In genomic region chr13:59892340-59892739, GRCm38 (mm10) we compare ENCODE assay signal across 14 mouse cellular contexts.
DNase-seq lines count a peak whose midpoint lies in the region; ATAC-seq and TF ChIP-seq lines count a peak whose summit lies in the region.
"Had no signal": no experiment of that assay in that cellular context is flagged by ENCODE, and none has a peak within 500 bp of the region (broad histone marks: within the 10 kb centered on the region; RNA-seq: fewer than 3 reads in every experiment).

No protein-coding gene starts in this region.

- H3K4me3 ChIP-seq in liver, embryonic 11.5 days (ENCODE audit: low read depth, low read length): no peak overlapping the region
- no peak overlapping the region for H3K4me3 ChIP-seq in liver, postnatal 0 days (ENCODE audit: low read depth, low read length)
- H3K4me3 ChIP-seq in intestine, postnatal 0 days (ENCODE audit: low read depth, low read length): no peak overlapping the region
- H3K4me3 ChIP-seq in neural tube, embryonic 12.5 days: no peak overlapping the region
- H3K4me3 ChIP-seq: embryonic facial prominence, embryonic 13.5 days had no signal

- no peaks in the 10 kb centered on the region for H3K36me3 ChIP-seq in liver, embryonic 11.5 days (ENCODE audit: control insufficient read depth, insufficient read depth, low read length)
- no peaks in the 10 kb centered on the region for H3K36me3 ChIP-seq in liver, postnatal 0 days (replicated peaks; ENCODE audit: insufficient read depth, low read length)
- no peaks in the 10 kb centered on the region for H3K36me3 ChIP-seq in intestine, postnatal 0 days (ENCODE audit: control insufficient read depth, insufficient read depth)
- H3K36me3 ChIP-seq in neural tube, embryonic 12.5 days: no peaks in the 10 kb centered on the region
- H3K36me3 ChIP-seq: embryonic facial prominence, embryonic 13.5 days had no signal

- no peak for ATAC-seq in liver, embryonic 11.5 days (replicated peaks; ENCODE audit: low FRiP score)
- no peak for ATAC-seq in liver, postnatal 0 days
- ATAC-seq in intestine, postnatal 0 days: peak; percentile 63; the same call in 1 of the 2 replicates
- ATAC-seq in neural tube, embryonic 12.5 days (ENCODE audit: low FRiP score, low read depth): peak; percentile 65
- ATAC-seq: hindbrain, postnatal 0 days; midbrain, embryonic 16.5 days; Patski had no signal

- peak; percentile 68 for DNase-seq in heart, adult 11 months
- no peak for DNase-seq in heart, postnatal 4 days
- DNase-seq in liver, embryonic 11.5 days (ENCODE audit: low spot score): no peak
- no peak for DNase-seq in liver, postnatal 0 days
- no peak for DNase-seq in gastrocnemius, adult 8-10 months (ENCODE audit: low spot score in 2 of 2)
- no peak for DNase-seq in frontal cortex, postnatal 14 days (ENCODE audit: low spot score in 2 of 2)
- DNase-seq: thymus, postnatal 4 days had no signal

- no peak for TF ChIP-seq EP300 in liver, postnatal 0 days (IDR thresholded peaks at IDR 0.05; ENCODE audit: low read depth)

- WGBS in liver, embryonic 11.5 days: 53% methylated on average over 9 of the region's 9 CpGs
- WGBS in liver, postnatal 0 days (ENCODE audit: insufficient replicate concordance): 58% methylated on average over 9 of the region's 9 CpGs
- 40% methylated on average over 9 of the region's 9 CpGs for WGBS in intestine, postnatal 0 days
- WGBS in neural tube, embryonic 12.5 days: 3% methylated on average over 9 of the region's 9 CpGs

- TF ChIP-seq CTCF in liver, postnatal 0 days (IDR thresholded peaks at IDR 0.05; ENCODE audit: low read depth): no peak
- no peak for TF ChIP-seq CTCF in intestine, postnatal 0 days (IDR thresholded peaks at IDR 0.05; ENCODE audit: low read depth)

- no peak overlapping the region for H3K4me2 ChIP-seq in liver, embryonic 11.5 days
- no peak overlapping the region for H3K4me2 ChIP-seq in liver, postnatal 0 days (ENCODE audit: low read depth, low read length)
- H3K4me2 ChIP-seq in intestine, postnatal 0 days (replicated peaks; ENCODE audit: low read depth): no peak overlapping the region
- no peak overlapping the region for H3K4me2 ChIP-seq in neural tube, embryonic 12.5 days (replicated peaks)
- H3K4me2 ChIP-seq: embryonic facial prominence, embryonic 13.5 days; lung, embryonic 14.5 days had no signal

- no peaks in the 10 kb centered on the region for H3K27me3 ChIP-seq in liver, embryonic 11.5 days (replicated peaks; ENCODE audit: control insufficient read depth, insufficient read depth, low read length)
- H3K27me3 ChIP-seq in liver, postnatal 0 days (ENCODE audit: insufficient read depth, low read length): no peaks in the 10 kb centered on the region
- H3K27me3 ChIP-seq in intestine, postnatal 0 days (replicated peaks; ENCODE audit: control insufficient read depth, insufficient read depth, low read length): no peaks in the 10 kb centered on the region
- H3K27me3 ChIP-seq in neural tube, embryonic 12.5 days (replicated peaks): no peaks in the 10 kb centered on the region
- H3K27me3 ChIP-seq: embryonic facial prominence, embryonic 13.5 days; Patski had no signal

- H3K9me3 ChIP-seq in liver, embryonic 11.5 days (ENCODE audit: control insufficient read depth, low read length): no peaks in the 10 kb centered on the region
- H3K9me3 ChIP-seq in liver, postnatal 0 days (ENCODE audit: low read length): no peaks in the 10 kb centered on the region
- H3K9me3 ChIP-seq in intestine, postnatal 0 days (ENCODE audit: control insufficient read depth): no peaks in the 10 kb centered on the region
- H3K9me3 ChIP-seq in neural tube, embryonic 12.5 days: no peaks in the 10 kb centered on the region
- H3K9me3 ChIP-seq: embryonic facial prominence, embryonic 13.5 days had no signal

- H3K9ac ChIP-seq in liver, embryonic 11.5 days (ENCODE audit: low read depth, low read length): no peak overlapping the region
- H3K9ac ChIP-seq in liver, postnatal 0 days (replicated peaks): no peak overlapping the region
- H3K9ac ChIP-seq in intestine, postnatal 0 days (ENCODE audit: low read depth, low read length): no peak overlapping the region
- no peak overlapping the region for H3K9ac ChIP-seq in neural tube, embryonic 12.5 days
- H3K9ac ChIP-seq: embryonic facial prominence, embryonic 13.5 days; lung, embryonic 14.5 days had no signal

- peaks cover 31% of the 10 kb centered on the region for H3K4me1 ChIP-seq in liver, embryonic 11.5 days (replicated peaks; ENCODE audit: control insufficient read depth, insufficient read depth, low read length)
- peaks cover 13% of the 10 kb centered on the region; the same call in 1 of the 2 replicates for H3K4me1 ChIP-seq in liver, postnatal 0 days (ENCODE audit: insufficient read depth)
- no peaks in the 10 kb centered on the region for H3K4me1 ChIP-seq in intestine, postnatal 0 days (replicated peaks; ENCODE audit: control insufficient read depth, insufficient read depth, low read length)
- H3K4me1 ChIP-seq in neural tube, embryonic 12.5 days: peaks cover 20% of the 10 kb centered on the region

- H3K27ac ChIP-seq in liver, embryonic 11.5 days (ENCODE audit: low read depth, low read length): peak overlapping the region; percentile 25; the same call in 1 of the 2 replicates
- H3K27ac ChIP-seq in liver, postnatal 0 days (ENCODE audit: low read depth): no peak overlapping the region
- H3K27ac ChIP-seq in intestine, postnatal 0 days (ENCODE audit: low read depth, low read length): no peak overlapping the region
- no peak overlapping the region for H3K27ac ChIP-seq in neural tube, embryonic 12.5 days
- H3K27ac ChIP-seq: embryonic facial prominence, embryonic 13.5 days; hindbrain, postnatal 0 days had no signal

Comparison
In these comparisons a context has a peak if more than half of its experiments do, and no peak if none do; other contexts are left out.
1. ATAC-seq: peak in intestine, postnatal 0 days (single experiment) and neural tube, embryonic 12.5 days (single experiment); none in liver, embryonic 11.5 days (single experiment) and liver, postnatal 0 days (single experiment).